Mouse (Mus musculus): ENCODE measurements around the gene Il17c.

DNA sequence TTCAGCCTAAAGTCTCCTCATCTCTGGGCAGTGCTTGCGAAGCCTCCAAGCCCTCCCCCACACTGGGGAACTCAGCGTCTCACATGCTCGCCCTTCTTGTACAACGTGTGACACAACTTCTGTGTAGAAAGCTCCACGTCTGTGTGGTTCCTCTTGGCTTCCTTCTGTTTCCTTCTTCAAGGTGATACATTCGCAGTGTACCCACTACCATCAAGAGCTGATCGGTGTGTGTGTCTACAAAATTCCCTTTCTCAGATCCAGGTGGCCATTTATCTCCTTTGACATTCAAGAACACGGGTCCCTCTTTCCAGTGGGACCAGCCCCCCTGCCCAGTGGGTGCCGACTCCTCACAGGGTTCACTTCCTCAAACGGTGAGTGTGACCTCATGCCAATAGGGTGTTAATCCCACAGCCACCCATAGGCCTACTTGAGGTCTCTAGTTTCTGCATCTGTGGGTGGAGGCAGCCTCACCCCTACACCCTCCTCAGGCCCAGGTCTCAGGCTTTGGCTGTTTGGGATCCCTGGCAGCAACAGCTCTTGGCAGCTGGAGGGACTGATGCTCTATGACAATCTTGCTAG lies 8.3 kb downstream of the Il17c start:
- no peak for TF ChIP-seq TAL1 (IDR thresholded peaks at IDR 0.05; ENCODE audit: low read length)
- TF ChIP-seq GATA1 (IDR thresholded peaks at IDR 0.05; ENCODE audit: low read length), result no peak
